Mouse (Mus musculus): ENCODE measurements around the gene Ccdc32.

Gene Ccdc32

GRCm38 (mm10) chr2:119014989-119015388 lies 14.2 kb downstream of the Ccdc32 start:
- DNase-seq, result no peak

- DNase-seq, result no peak
Measured at GRCm38 (mm10) chr2:119009376-119009775, 19.8 kb downstream of the Ccdc32 start.

GRCm38 (mm10) chr2:119006886-119007285 lies 22.3 kb downstream of the Ccdc32 start:
- DNase-seq, result no peak

- no peak for DNase-seq
Measured at GRCm38 (mm10) chr2:118999025-118999639, 30.1 kb downstream of the Ccdc32 start.

GRCm38 (mm10) chr2:118998115-118998866 lies 30.9 kb downstream of the Ccdc32 start:
- DNase-seq, result no peak

GRCm38 (mm10) chr2:118996798-118997105 lies 32.4 kb downstream of the Ccdc32 start:
- DNase-seq, result no peak

GRCm38 (mm10) chr2:118995919-118996797 lies 33.0 kb downstream of the Ccdc32 start:
- no peak for DNase-seq

- DNase-seq, result no peak
Measured at GRCm38 (mm10) chr2:118995490-118995889, 33.7 kb downstream of the Ccdc32 start.

GRCm38 (mm10) chr2:118983812-118984211 lies 45.4 kb downstream of the Ccdc32 start:
- no peak for DNase-seq

- no peak for DNase-seq
Measured at GRCm38 (mm10) chr2:118980841-118981240, 48.4 kb downstream of the Ccdc32 start.

- DNase-seq, result no peak
Measured at GRCm38 (mm10) chr2:118978064-118978463, 51.1 kb downstream of the Ccdc32 start.

GRCm38 (mm10) chr2:118976941-118977340 lies 52.3 kb downstream of the Ccdc32 start:
- no peak for DNase-seq

GRCm38 (mm10) chr2:118976282-118976929 lies 52.8 kb downstream of the Ccdc32 start:
- DNase-seq, result peak; percentile 91

- DNase-seq, result no peak
Measured at GRCm38 (mm10) chr2:118975855-118976254, 53.3 kb downstream of the Ccdc32 start.

GRCm38 (mm10) chr2:118972687-118973376 lies 56.4 kb downstream of the Ccdc32 start:
- peak; percentile 88 for DNase-seq

GRCm38 (mm10) chr2:118972048-118972447 lies 57.1 kb downstream of the Ccdc32 start:
- no peak for DNase-seq

GRCm38 (mm10) chr2:118969585-118970147 lies 59.5 kb downstream of the Ccdc32 start:
- DNase-seq, result no peak

Measured in kidney, adult 18-20 months (tissue).